Mouse (Mus musculus) gastrocnemius, postnatal 14 days (tissue): ENCODE results near the gene Gm49318. TPM values are rescaled to one million over a fixed set of nuclear protein-coding genes. Genes with fewer than 3 reads are reported as not detected.
"Not testable (repeated sequence)": the region's sequence is repeated elsewhere in the genome, so short reads cannot be mapped to it uniquely, and the experiment has no call there.

Experiments
- DNase-seq: peaks from one replicate; pipeline ENCODE4 v3.0.0; 2021; ENCODE audit warnings: mixed read lengths
- intact Hi-C: fragments of 180-260 bp; cut with DNase I; formaldehyde crosslinking; loops from one replicate; pipeline ENCODE4 v1.15.1; 2025; ENCODE audit warnings: low total_unique reads
- total RNA-seq, 2 experiments: library from RNA; stranded (reverse); gene quantifications; 2 replicates each; pipeline ENCODE4 v1.2.3; 2021

The Gm49318 gene
- total RNA-seq, 2 experiments from 2014 or later, result not detected

- DNase-seq, intact Hi-C loops: not testable (repeated sequence)
These were observed 4.7 kb upstream of the Gm49318 start for GRCm38 (mm10) chr9:22075778-22076177.

GRCm38 (mm10) chr9:22072276-22072675, 1.2 kb upstream of the Gm49318 start:
- intact Hi-C loops, result no loop called here
- no peak for DNase-seq

GRCm38 (mm10) chr9:22069881-22070553, 1.0 kb downstream of the Gm49318 start:
- intact Hi-C loops, result no loop called here
- DNase-seq, result no peak

GRCm38 (mm10) chr9:22067195-22067594, 3.9 kb downstream of the Gm49318 start:
- no peak for DNase-seq
- intact Hi-C loops, result loop anchor here (2.0 kb wide), 1 partner anchor 76 kb away; no protein-coding TSS in a partner anchor

GRCm38 (mm10) chr9:22066433-22066832, 4.6 kb downstream of the Gm49318 start:
- peak; percentile 53 for DNase-seq
- intact Hi-C loops, result loop anchor here (2.0 kb wide), 1 partner anchor 76 kb away; no protein-coding TSS in a partner anchor

- intact Hi-C loops, result loop anchor here (2.0 kb wide), 1 partner anchor 77 kb away; no protein-coding TSS in a partner anchor
- no peak for DNase-seq
These were observed 5.4 kb downstream of the Gm49318 start for GRCm38 (mm10) chr9:22065642-22066041.

GRCm38 (mm10) chr9:22064341-22064740, 6.7 kb downstream of the Gm49318 start:
- intact Hi-C loops, result no loop called here
- no peak for DNase-seq

GRCm38 (mm10) chr9:22061339-22061738, 9.7 kb downstream of the Gm49318 start:
- intact Hi-C loops, result no loop called here
- no peak for DNase-seq

GRCm38 (mm10) chr9:22058011-22058424, 13.0 kb downstream of the Gm49318 start:
- intact Hi-C loops, result no loop called here
- DNase-seq, result peak; percentile 27

- intact Hi-C loops, result no loop called here
- DNase-seq, result no peak
These were observed 14.0 kb downstream of the Gm49318 start for GRCm38 (mm10) chr9:22057031-22057517.

- intact Hi-C loops, result no loop called here
These were observed 14.7 kb downstream of the Gm49318 start for GRCm38 (mm10) chr9:22056303-22056910.

GRCm38 (mm10) chr9:22055713-22056112, 15.3 kb downstream of the Gm49318 start:
- intact Hi-C loops, result no loop called here
- DNase-seq, result no peak

More at GRCm38 (mm10) chr9:22056303-22056910, 14.7 kb downstream of the Gm49318 start:
- no peak for DNase-seq

- peak; percentile 57 for DNase-seq
- intact Hi-C loops, result loop anchor here (5.0 kb wide), 1 partner anchor 37 kb away; no protein-coding TSS in a partner anchor
These were observed 16.5 kb downstream of the Gm49318 start for GRCm38 (mm10) chr9:22054411-22055076.

- DNase-seq, result no peak
- intact Hi-C loops, result loop anchor here (5.0 kb wide), 1 partner anchor 36 kb away; no protein-coding TSS in a partner anchor
These were observed 17.4 kb downstream of the Gm49318 start for GRCm38 (mm10) chr9:22053657-22054056.

GRCm38 (mm10) chr9:22051958-22052254, 19.2 kb downstream of the Gm49318 start, which contains the start of gene Elavl3:
Gene Elavl3 (minus strand): TSS chr9:22052023.
- intact Hi-C loops, result loop anchor here (5.0 kb wide), 1 partner anchor 35 kb away; no protein-coding TSS in a partner anchor
- DNase-seq, result no peak

GRCm38 (mm10) chr9:22051161-22051957, 19.7 kb downstream of the Gm49318 start:
- intact Hi-C loops, result loop anchor here (5.0 kb wide), 1 partner anchor 34 kb away; no protein-coding TSS in a partner anchor
- DNase-seq, result no peak

GRCm38 (mm10) chr9:22050351-22050889, 20.6 kb downstream of the Gm49318 start:
- DNase-seq, result no peak
- intact Hi-C loops, result loop anchor here (5.0 kb wide), 1 partner anchor 33 kb away; no protein-coding TSS in a partner anchor

- intact Hi-C loops, result loop anchor here (5.0 kb wide), 1 partner anchor 32 kb away; no protein-coding TSS in a partner anchor
- DNase-seq, result no peak
These were observed 21.3 kb downstream of the Gm49318 start for GRCm38 (mm10) chr9:22049721-22050270.

- DNase-seq, result no peak
- intact Hi-C loops, result no loop called here
These were observed 21.7 kb downstream of the Gm49318 start for GRCm38 (mm10) chr9:22049315-22049714.
